Mouse (Mus musculus) neural tube, embryonic 11.5 days (tissue): ENCODE measurements around the gene Gm29094. TPM values are rescaled to one million over a fixed set of nuclear protein-coding genes. Genes with fewer than 3 reads are reported as not detected.
"Not testable (repeated sequence)": the region's sequence is repeated elsewhere in the genome, so short reads cannot be mapped to it uniquely, and the experiment has no call there.

ENCODE experiments used
- ATAC-seq: fragments of 200-750 bp; cut with Nextera tagmentation; 2 replicates; pipeline ENCODE4 v1.8.0; 2017; ENCODE audit warnings: moderate number of reproducible peaks, mild to moderate bottlenecking, moderate TSS enrichment, moderate library complexity; ENCODE audit not compliant: insufficient read depth, low FRiP score, low TSS enrichment
- DNase-seq: peaks from one replicate; pipeline ENCODE4 v3.0.0-alpha.2; 2015; ENCODE audit warnings: low spot score
- H3K27ac ChIP-seq: fragments of 300-500 bp; sonication (generic); 2 replicates; pipeline ENCODE4 v1.5.1; 2014; ENCODE audit warnings: low read depth, mild to moderate bottlenecking, low read length
- H3K27me3 ChIP-seq: fragments of 300-500 bp; sonication (generic); 2 replicates; pipeline ENCODE4 v1.6.1; 2014; ENCODE audit warnings: mild to moderate bottlenecking, low read length, mixed read lengths; ENCODE audit not compliant: control insufficient read depth, insufficient read depth
- H3K36me3 ChIP-seq: fragments of 300-500 bp; sonication (generic); 2 replicates; pipeline ENCODE4 v1.6.1; 2014; ENCODE audit warnings: mild to moderate bottlenecking, low read length, moderate library complexity, mixed read lengths; ENCODE audit not compliant: control insufficient read depth, insufficient read depth
- H3K4me1 ChIP-seq: fragments of 300-500 bp; sonication (generic); 2 replicates; pipeline ENCODE4 v1.6.1; 2014; ENCODE audit warnings: low read length, mixed read lengths; ENCODE audit not compliant: control insufficient read depth, insufficient read depth
- H3K4me2 ChIP-seq: fragments of 300-500 bp; sonication (generic); 2 replicates; pipeline ENCODE4 v1.6.1; 2014; ENCODE audit warnings: low read depth, mild to moderate bottlenecking, moderate library complexity
- H3K4me3 ChIP-seq: fragments of 300-500 bp; sonication (generic); 2 replicates; pipeline ENCODE4 v1.5.1; 2014; ENCODE audit warnings: low read depth, low read length
- H3K9ac ChIP-seq: fragments of 300-500 bp; sonication (generic); 2 replicates; pipeline ENCODE4 v1.6.1; 2014; ENCODE audit warnings: mild to moderate bottlenecking, low read length
- H3K9me3 ChIP-seq: fragments of 300-500 bp; sonication (generic); 2 replicates; pipeline ENCODE4 v1.6.1; 2016; ENCODE audit warnings: low read length; ENCODE audit not compliant: control insufficient read depth
- WGBS: fragments of 180-500 bp; shearing (Covaris S2); extraction: QIAGEN DNeasy Blood & Tissue Kit; methylation state at CpG from one replicate; pipeline ENCODE4 v1.1.7; 2014; 5-methylcytosine and 5-hydroxymethylcytosine counted together
- polyA plus RNA-seq: library from polyadenylated mRNA; unstranded; fragments of >200 nt; fragmentation: Nextera tagmentation; extraction: Ambion mirVana; gene quantifications from 2 replicates; pipeline ENCODE4 v1.2.1, GENCODE M21; 2014

The Gm29094 gene
- polyA plus RNA-seq, 1 experiment from 2014 or later: not detected

- not testable (repeated sequence) for H3K27ac ChIP-seq, H3K9ac ChIP-seq, H3K4me3 ChIP-seq, DNase-seq, H3K9me3 ChIP-seq, H3K27me3 ChIP-seq, ATAC-seq, H3K4me2 ChIP-seq, H3K4me1 ChIP-seq, H3K36me3 ChIP-seq
- WGBS: 89% methylated on average over 1 of the region's 1 CpGs
Measured at GRCm38 (mm10) chr9:89208939-89209338, 9.8 kb downstream of the Gm29094 start.

- ATAC-seq (peak; percentile 54), DNase-seq (peak; percentile 12)
- not testable (repeated sequence) for H3K9me3 ChIP-seq, H3K4me1 ChIP-seq, H3K27me3 ChIP-seq, H3K27ac ChIP-seq, H3K36me3 ChIP-seq, H3K9ac ChIP-seq
- Histone ChIP-seq H3K4me3 (peak within 1 kb of the TSS; percentile 16; the same call in 1 of the 2 replicates), H3K4me2 (peak within 1 kb of the TSS; percentile 33)
- 28% methylated on average over 9 of the region's 12 CpGs for WGBS
Measured at GRCm38 (mm10) chr9:89210353-89211064, 11.3 kb downstream of the Gm29094 start, which contains the start of gene Mthfs. TSS of gene Mthfs (plus strand) at chr9:89210676.

- H3K9me3 ChIP-seq, H3K4me1 ChIP-seq, H3K27ac ChIP-seq, H3K27me3 ChIP-seq, H3K36me3 ChIP-seq, H3K9ac ChIP-seq, DNase-seq: not testable (repeated sequence)
- ATAC-seq: peak; percentile 96
- 4% methylated on average over 13 of the region's 44 CpGs for WGBS
- Histone ChIP-seq H3K4me2 (peak overlapping the region; percentile 26; the same call in 1 of the 2 replicates), H3K4me3 (peak overlapping the region; percentile 16; the same call in 1 of the 2 replicates)
Measured at GRCm38 (mm10) chr9:89211065-89211858, 12.1 kb downstream of the Gm29094 start.

GRCm38 (mm10) chr9:89212428-89212827, 13.2 kb downstream of the Gm29094 start:
- 44% methylated on average over 1 of the region's 1 CpGs for WGBS
- H3K9me3 ChIP-seq, H3K27ac ChIP-seq, H3K4me1 ChIP-seq, H3K4me2 ChIP-seq, DNase-seq, H3K27me3 ChIP-seq, H3K36me3 ChIP-seq, H3K9ac ChIP-seq, H3K4me3 ChIP-seq: not testable (repeated sequence)
- ATAC-seq: 0 out of 2 replicates have a peak, but pooled peaks have one; percentile 11

- H3K9ac ChIP-seq, H3K9me3 ChIP-seq, H3K27ac ChIP-seq, H3K4me1 ChIP-seq, H3K4me3 ChIP-seq, H3K27me3 ChIP-seq, H3K36me3 ChIP-seq, H3K4me2 ChIP-seq, ATAC-seq, DNase-seq: not testable (repeated sequence)
- WGBS: 78% methylated on average over 4 of the region's 4 CpGs
Measured at GRCm38 (mm10) chr9:89218174-89218573, 19.0 kb downstream of the Gm29094 start.

- 87% methylated on average over 3 of the region's 4 CpGs for WGBS
- not testable (repeated sequence) for H3K27ac ChIP-seq, H3K27me3 ChIP-seq, DNase-seq, H3K4me1 ChIP-seq, H3K36me3 ChIP-seq, H3K4me2 ChIP-seq, H3K4me3 ChIP-seq, H3K9me3 ChIP-seq, H3K9ac ChIP-seq, ATAC-seq
Measured at GRCm38 (mm10) chr9:89219668-89220067, 20.5 kb downstream of the Gm29094 start.

- not testable (repeated sequence) for H3K9ac ChIP-seq, H3K9me3 ChIP-seq, DNase-seq, H3K27me3 ChIP-seq, H3K4me2 ChIP-seq, ATAC-seq, H3K4me3 ChIP-seq, H3K4me1 ChIP-seq, H3K27ac ChIP-seq, H3K36me3 ChIP-seq
- WGBS: 90% methylated on average over 6 of the region's 6 CpGs
Measured at GRCm38 (mm10) chr9:89220704-89221287, 21.6 kb downstream of the Gm29094 start.

- DNase-seq (no peak), ATAC-seq (peak; percentile 54; the same call in 1 of the 2 replicates)
- Histone ChIP-seq H3K4me2 (no peak overlapping the region), H3K4me1 (no peaks in the 10 kb centered on the region), H3K36me3 (no peaks in the 10 kb centered on the region), H3K27me3 (no peaks in the 10 kb centered on the region), H3K9ac (no peak overlapping the region), H3K27ac (no peak overlapping the region), H3K4me3 (no peak overlapping the region), H3K9me3 (no peaks in the 10 kb centered on the region)
- WGBS: 63% methylated on average over 4 of the region's 4 CpGs
Measured at GRCm38 (mm10) chr9:89226071-89226470, 26.9 kb downstream of the Gm29094 start.
